Mouse (Mus musculus): ENCODE results near the gene Chd3.
"Not testable (repeated sequence)": the region's sequence is repeated elsewhere in the genome, so short reads cannot be mapped to it uniquely, and the experiment has no call there.

The Chd3 gene

GRCm38 (mm10) chr11:69321580-69321979, 47.6 kb downstream of the Chd3 start:
- DNase-seq = no peak

- not testable (repeated sequence) for DNase-seq
These were observed 51.2 kb downstream of the Chd3 start for GRCm38 (mm10) chr11:69318000-69318399.

GRCm38 (mm10) chr11:69316361-69316760, 52.8 kb downstream of the Chd3 start:
- no peak for DNase-seq

GRCm38 (mm10) chr11:69311266-69311665, 57.9 kb downstream of the Chd3 start:
- no peak for DNase-seq

- no peak for DNase-seq
These were observed 63.2 kb downstream of the Chd3 start for GRCm38 (mm10) chr11:69306039-69306438.

- no peak for DNase-seq
These were observed 63.9 kb downstream of the Chd3 start for GRCm38 (mm10) chr11:69305291-69305690.

- no peak for DNase-seq
These were observed 66.4 kb downstream of the Chd3 start for GRCm38 (mm10) chr11:69302817-69303216.

GRCm38 (mm10) chr11:69298231-69298630, 71.0 kb downstream of the Chd3 start:
- no peak for DNase-seq

GRCm38 (mm10) chr11:69297799-69298198, 71.4 kb downstream of the Chd3 start:
- no peak for DNase-seq

GRCm38 (mm10) chr11:69295286-69295685, 73.9 kb downstream of the Chd3 start:
- no peak for DNase-seq
